Mouse (Mus musculus) bone marrow macrophage, adult 2 months (primary cell): Measurements from ENCODE around the gene Etnk2.

Experiments
- CTCF ChIP-seq: IDR thresholded peaks from 2 replicates; pipeline ENCODE4 v1.5.1; 2012; ENCODE audit warnings: low read depth, mild to moderate bottlenecking, low read length, moderate library complexity
- POLR2A ChIP-seq: IDR thresholded peaks from 2 replicates; pipeline ENCODE4 v1.6.1; 2012; ENCODE audit warnings: mild to moderate bottlenecking, low read depth, low read length, borderline replicate concordance

GRCm38 (mm10) chr1:133387539-133388268 lies 24.3 kb downstream of the Etnk2 start:
- no peak for TF ChIP-seq POLR2A
- TF ChIP-seq CTCF, result no peak
